Mouse (Mus musculus): ENCODE measurements at regions not wholly inside any gene's neighbourhood (a gene's known extent, or its start where the extent isn't known, plus 50 kb on each side); places are given as distances from the start of the nearest gene placed in this dataset.

DNA sequence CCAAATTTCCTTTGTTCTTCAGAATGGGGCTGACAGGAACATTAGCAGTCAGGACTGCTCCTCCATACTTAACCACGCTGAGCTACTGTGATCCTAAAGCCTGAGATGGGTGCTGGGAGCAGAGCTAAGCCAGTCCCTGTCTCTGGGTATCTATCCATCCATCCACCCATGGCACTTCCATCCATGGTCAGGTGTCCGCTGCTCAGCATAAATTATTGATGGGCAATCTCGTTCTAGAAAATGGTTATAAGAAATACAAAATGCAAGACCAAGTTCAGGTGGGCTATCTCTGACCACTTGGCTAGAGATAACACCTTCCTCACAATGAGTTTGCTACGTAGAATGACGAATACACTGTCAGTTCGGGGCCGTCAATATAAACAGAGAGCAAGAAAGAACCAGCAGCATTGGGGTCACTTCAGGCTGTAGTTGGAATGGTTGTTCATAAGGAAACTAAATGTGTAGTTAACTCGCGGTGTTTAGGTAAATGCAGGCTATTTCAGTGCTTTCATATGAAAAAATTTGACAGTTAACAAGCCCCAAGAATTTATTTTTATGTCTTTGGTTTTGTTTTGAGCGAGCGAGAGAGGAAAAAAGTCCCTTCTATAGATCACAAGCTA lies 453.9 kb upstream of the Pou3f3 start:
- no peak for TF ChIP-seq EP300 (IDR thresholded peaks at IDR 0.05; ENCODE audit: insufficient read depth, low read depth, low read length)
- no peak for TF ChIP-seq CTCF (IDR thresholded peaks at IDR 0.05)
- TF ChIP-seq POLR2A (IDR thresholded peaks at IDR 0.05; ENCODE audit: insufficient read depth, low read depth, low read length): no peak

Measured in heart, adult 2 months (tissue).